Mouse (Mus musculus) right cerebral cortex, adult 2 months (tissue): ENCODE data around the gene Gm20605.

Source experiments
- DNase-seq, 2 experiments: peaks; one replicate each; pipeline ENCODE4 v3.0.0; 2021 to 2022; ENCODE audit warnings: low spot score in 2 of 2

Gm20605 gene

DNA sequence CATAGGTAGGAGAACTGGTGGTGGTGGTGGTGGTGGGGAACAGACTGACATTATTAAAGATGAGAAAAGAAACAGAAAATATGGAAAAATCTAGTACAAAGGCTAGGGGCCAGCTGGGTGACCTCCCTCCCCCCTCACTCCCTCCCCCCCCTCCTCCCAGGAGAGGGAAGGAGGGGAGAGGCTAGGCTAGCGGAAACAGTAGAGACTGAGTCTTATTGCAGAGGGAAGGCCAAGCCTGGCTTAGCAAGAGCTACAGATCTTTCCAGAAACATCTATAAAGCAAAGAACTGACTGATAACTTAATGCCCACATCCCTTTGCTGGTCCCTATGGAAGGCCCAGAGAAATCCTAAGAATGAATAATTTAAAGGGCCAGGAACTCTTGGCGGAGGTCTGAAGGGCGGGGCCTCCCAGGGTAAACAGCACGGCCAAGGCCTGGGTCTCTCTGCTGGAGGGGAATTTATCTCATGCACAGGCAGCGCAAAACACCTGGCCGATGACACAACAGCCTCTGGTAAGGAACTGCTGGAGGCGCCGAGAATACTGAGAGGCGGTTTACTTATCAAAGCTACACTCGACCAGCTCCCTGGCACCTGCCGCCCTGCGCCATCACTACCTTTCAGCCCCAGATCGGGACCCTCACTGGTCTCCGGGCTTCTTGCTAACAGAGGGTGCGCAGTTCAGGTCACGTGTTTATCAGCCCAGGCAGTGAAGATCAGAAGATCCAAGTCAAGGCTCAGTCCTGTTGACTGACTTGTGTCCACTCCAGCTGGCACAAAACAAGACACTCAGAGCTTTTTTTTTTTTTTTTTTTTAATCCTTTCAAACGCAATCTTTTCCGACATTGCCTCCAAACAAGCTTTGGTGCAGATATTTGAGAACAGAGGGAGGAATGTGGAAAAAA lies 20.9 kb downstream of the Gm20605 start:
- no peak for DNase-seq

DNA sequence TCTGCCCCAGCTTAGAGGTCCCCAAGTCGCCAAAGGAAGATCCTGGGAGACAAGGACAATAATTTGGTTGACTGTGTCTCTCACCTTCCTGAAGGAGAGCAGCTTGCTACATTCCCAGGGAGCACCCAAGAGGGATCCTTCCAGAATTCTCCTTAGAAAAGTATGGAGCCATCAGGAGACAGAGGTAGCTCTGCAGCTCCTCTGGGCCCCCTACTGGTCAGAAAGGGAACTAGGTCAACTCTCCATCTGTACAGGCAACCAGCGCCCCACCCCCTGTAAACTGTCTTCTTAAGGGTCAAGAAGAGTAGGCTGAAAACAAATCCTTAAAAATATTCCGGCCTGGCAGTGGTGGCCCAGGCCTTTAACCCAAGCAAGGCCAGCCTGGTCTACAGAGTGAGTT lies 23.5 kb downstream of the Gm20605 start:
- peak; percentile 69 to 74 for DNase-seq

DNA sequence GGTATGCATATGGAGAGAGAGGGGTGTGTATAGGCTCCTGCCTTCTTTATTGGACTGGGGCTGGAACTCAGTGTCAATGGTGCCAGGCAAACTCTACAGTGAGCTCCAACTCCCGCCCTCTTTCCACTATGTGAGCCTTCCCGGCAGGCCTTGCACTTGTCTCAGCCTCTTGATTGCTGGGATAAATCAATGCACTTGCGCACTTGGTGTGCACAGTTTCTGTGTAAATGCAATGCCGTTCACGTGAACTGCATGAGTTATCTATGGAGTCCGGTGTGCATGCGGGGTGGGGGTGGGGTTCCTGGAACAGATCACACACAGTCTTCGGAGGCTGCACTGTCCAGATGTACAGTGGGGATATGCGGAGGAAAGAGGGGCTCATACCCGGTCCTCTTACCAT lies 24.4 kb downstream of the Gm20605 start:
- no peak for DNase-seq

GRCm38 (mm10) chr5:137654746-137655145 lies 25.8 kb downstream of the Gm20605 start:
- DNase-seq = no peak

- DNase-seq = peak; percentile 78 to 83
These were observed 28.0 kb downstream of the Gm20605 start for GRCm38 (mm10) chr5:137656977-137657376.

- DNase-seq = no peak
These were observed 31.2 kb downstream of the Gm20605 start for GRCm38 (mm10) chr5:137660064-137660688.

DNA sequence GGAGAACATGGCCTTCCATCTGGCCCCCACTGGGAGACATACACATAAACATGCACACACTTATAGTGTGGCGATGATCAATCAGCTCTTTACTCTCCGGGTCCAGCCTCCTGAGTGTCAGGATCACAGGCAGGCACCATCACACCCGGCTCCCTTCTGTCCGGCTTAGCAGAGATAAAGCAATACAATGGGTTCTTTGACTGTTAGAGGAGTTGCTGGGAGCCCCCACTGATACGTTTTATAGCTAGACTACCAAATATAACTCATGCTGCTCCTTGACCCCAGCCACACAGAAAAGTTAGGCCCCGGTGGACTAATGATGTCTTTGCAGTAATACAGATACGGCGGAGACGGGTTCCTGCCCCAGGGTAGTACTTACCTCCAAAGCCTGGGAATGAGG lies 34.1 kb downstream of the Gm20605 start:
- no peak for DNase-seq

DNA sequence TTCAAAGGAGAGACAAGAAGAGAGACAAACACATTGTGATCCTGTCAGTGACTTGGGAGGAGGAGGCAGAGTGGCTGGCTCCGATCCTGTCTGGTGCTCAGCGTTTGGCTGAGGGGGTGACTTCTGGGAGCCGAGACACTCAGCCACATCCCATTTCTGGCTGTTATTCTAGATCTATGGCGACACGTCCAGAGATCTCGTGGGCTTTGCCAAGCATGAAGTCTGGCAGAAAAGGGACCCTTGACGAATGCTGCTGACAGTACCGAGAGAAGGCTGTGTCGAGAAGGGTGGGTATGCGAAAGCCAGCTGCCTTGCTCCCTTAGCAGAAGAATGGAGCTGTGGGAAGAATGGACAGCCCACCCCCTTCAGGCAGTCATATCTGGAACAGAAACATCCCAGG lies 40.0 kb downstream of the Gm20605 start:
- no peak for DNase-seq

GRCm38 (mm10) chr5:137670240-137670639 lies 41.3 kb downstream of the Gm20605 start:
- no peak for DNase-seq

DNA sequence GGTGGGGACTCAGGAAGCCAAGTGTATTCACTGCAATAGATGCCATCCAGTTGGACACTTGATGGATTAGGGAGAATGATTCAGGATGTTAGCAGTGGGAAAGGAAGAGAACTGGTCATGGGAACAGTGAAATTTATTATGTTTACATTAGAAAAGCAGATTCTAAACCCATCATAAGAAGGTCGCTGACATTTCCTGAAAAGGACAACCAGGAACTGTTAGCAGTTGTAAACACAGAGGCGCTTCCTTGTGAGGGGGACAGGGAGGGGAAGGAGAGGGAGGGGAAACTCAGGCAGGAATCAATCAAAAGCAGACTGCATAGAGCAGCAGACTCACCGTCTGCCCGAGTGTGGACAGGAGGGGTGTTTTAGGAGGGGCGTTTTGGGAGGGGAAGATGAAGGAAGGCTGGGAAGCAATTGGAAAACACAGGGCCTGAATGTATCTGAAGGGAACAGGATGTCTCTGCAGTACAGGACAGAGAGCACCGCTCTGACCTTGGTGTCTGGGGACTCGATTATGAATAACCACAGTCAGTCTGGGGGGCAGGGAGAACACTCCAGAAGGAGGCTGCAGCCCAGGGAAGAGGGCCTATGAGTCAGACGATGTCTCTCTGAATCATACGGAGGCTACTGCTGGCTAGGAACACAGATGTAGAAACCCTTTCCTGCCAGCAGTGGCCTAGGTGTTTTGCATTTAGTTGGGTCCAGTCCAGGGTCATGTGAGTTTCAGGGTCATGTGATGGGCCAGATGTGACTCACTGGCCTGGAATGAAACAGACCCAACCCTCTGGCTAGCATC lies 42.7 kb downstream of the Gm20605 start:
- DNase-seq = peak; percentile 49 to 57

DNA sequence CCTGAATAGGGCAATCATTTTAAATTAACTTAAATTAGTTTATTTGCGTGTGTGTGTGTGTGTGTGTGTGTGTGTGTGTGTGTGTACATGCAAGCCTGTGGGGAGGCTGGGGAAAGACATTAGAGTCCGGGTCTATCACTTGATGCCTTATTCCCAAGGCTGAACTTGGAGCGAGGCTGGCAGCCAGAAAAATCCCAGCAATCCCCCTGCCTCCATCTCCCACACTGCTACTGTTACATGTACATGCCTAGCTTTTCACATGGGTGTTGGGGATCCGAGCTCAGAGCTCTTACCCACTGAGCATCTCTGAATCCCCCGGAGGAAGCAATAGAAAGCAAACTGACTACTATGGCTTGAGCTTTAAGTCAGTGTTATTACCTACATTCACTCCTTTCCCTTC lies 43.4 kb downstream of the Gm20605 start:
- no peak for DNase-seq

DNA sequence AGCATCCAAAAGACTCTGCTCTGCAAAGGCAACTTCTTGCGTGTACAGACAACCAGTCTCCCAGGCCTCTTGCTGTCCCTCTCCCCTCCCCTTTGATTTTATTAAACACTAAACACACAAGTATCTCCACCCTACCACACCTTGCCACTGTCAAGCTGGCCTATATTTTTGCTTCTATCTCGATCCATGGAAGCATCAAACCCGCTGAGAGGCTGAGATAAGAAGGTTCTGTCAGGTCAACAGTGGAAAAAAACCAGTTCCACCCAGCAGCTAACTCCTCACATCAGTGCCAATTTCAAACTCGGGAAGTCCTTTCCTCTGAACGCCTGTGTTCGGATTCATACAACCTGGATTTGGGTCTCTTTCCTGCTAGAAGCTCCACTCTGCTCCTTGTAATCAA lies 44.0 kb downstream of the Gm20605 start:
- DNase-seq = no peak

GRCm38 (mm10) chr5:137674786-137675185 lies 45.8 kb downstream of the Gm20605 start:
- no peak for DNase-seq

DNA sequence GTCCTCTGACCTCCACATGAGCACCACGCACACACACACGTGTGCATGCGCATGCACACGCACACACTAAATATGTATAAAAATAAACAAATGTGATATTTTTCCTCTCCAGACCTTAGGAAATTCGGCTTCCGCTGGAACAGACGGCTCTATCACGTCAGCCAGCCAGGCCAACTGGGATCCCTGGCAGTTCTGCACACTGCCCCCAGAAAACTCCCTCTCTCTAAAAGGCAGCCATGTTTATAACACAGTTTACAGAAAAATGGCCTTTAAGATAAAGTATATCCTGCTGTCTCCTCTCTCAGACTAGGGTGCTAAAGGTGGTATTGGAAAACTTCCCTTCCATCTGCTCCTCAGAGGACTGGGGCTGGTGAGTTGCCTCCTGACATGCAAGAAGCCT lies 48.9 kb downstream of the Gm20605 start:
- DNase-seq = no peak

GRCm38 (mm10) chr5:137678736-137679135 lies 49.8 kb downstream of the Gm20605 start:
- no peak for DNase-seq

DNA sequence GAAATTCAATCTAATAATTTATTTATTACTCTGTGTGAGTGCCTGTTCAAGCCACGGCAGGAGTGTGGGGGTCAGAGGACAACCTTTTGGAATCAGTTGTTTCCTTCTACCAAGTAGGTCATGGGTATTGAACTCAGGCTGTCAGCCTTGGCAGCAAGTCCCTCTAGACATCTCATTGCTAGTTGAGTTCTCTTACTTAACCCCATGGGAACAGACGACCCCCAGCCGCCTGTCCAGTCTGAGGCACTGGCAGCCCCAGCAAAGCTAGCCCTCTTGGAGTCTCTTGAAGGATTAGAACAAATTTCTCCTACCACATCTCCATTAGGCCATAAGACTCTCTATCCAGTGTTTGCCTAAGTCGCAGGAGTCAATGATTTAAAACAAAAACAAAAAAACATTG lies 50.8 kb downstream of the Gm20605 start:
- no peak for DNase-seq

DNA sequence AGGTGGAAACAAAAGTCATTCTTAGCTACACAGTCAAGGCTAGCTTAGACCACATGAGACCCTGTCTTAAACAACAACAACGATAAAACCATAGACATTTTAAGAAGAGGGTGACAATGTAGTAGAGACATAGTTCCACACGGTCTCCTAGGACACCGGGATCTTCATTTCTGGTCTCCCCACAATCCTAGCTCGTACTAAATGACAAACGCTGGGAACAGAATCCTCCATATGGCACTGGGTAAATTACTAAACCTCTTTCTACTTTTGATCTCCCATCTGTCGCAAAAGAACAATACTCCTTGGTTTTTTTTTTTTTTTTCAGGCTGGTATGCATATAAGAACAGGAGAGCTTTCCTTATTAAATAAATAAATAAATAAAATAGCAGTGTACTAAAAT lies 53.6 kb downstream of the Gm20605 start:
- no peak for DNase-seq

DNA sequence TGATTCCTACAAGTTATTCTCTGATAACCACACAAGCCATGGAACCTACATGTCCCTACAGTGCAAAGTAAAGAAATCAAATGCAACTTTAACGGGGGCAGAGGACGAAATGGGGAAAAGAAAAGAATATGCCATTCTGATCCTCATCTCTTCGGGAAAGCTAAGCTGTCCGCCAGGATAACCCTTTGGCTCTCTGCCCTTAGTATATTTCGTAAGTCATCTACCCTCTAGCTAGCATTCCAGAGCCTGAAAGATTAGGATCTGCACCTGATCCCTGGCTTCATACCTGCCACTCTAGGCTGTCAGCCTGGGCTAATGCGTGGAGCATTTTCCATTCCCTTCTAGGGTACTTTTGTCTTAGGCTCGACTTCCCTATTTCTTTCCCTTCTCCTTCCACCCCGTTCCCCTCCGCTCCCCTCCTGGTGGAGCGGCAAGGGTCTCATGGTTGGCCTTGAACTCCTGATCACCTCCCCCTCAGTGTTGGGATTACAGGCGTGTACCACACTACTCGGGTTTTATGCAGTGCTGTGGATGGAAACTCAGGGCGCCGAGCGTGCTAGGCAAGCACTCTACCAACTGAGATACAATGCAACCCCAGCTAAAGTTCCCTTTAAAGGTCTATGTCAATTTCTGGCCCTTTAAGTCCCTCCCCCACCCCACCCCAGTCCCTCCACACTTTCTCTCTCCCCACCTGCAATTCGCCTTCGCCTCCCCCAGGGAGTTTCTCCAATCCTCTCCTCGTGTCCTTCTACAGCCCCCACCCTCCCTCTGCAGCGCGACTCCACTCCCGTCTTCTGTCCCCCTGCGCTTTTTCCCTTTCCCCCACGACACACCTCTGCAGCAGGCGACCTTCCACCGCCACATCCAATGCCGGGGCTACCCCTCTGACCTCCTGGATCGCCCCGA lies 54.7 kb downstream of the Gm20605 start:
- peak in 1 of 2 experiments; percentile 36 for DNase-seq

- DNase-seq = peak; percentile 98 to 99
These were observed 55.5 kb downstream of the Gm20605 start, which contains the start of gene Agfg2 for GRCm38 (mm10) chr5:137684294-137685123. Gene Agfg2, minus strand, starts transcription at chr5:137684726.

- no peak for DNase-seq
These were observed 56.7 kb downstream of the Gm20605 start for GRCm38 (mm10) chr5:137685653-137686052.
